Mouse (Mus musculus): Measurements from ENCODE around the gene Zfp536.

DNA sequence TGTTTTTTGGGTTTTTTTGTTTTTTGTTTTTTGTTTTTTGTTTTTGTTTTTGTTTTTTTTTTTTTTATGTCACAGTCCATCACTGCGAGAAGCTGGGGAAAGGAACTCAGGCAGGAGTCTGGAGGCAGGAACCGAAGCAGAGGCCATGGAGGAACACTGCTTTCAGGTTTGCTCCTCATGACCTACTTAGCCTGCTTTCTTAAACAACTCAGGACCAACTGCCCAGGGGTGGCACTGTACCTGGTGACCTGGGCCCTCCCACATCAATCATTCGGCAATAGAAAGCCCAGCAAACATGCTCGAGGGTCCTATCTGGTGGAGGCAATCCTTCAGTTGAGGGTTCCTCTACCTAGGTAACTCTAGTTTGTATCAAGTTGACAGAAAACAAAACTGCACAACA lies 35.6 kb upstream of the Zfp536 start:
- TF ChIP-seq CTCF (IDR thresholded peaks at IDR 0.05; ENCODE audit: control insufficient read depth, insufficient read depth, insufficient read length), result no peak
- TF ChIP-seq MAX (IDR thresholded peaks at IDR 0.05), result no peak
- TF ChIP-seq USF1 (IDR thresholded peaks at IDR 0.05; ENCODE audit: low read depth), result no peak
- TF ChIP-seq MYOD1 (IDR thresholded peaks at IDR 0.05; ENCODE audit: control insufficient read depth, insufficient read length, low read depth), result no peak

All from C2C12 (cell line).